Mouse (Mus musculus): ENCODE data around the gene Zeb2.
"Not testable (repeated sequence)": the region's sequence is repeated elsewhere in the genome, so short reads cannot be mapped to it uniquely, and the experiment has no call there.

Zeb2 gene

DNA sequence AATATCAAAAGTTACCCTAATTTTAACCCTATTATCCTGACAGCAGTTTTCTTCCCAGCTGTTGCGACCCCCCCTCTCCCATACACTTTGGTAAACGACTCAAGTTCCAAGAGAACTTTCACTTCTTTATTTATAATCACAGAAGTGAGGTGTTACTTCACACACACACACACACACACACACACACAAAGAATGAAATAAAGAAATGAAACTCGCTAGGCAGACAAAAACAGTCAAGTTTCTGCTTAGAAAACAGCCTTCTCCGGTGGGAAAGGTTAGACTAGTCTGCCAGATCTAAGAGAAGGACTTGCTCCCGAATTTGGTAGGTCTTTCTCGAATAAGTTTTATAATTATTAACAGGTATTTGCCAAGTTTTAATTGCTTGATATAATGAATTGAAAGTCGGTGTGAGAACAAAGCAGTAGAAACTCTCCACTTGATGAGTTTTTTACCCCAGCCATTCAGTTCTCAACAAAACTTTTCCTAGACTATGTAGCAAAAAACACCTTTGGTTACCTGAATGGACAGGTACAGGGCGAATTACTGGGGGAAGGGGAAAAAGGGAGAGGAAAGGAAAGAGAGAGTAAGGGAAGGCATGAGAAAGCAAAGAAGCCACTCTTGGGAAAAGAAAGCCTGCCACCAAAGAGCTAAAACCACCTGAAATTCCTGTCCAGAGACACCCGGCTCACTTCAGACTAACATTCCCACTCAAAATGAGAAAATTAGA is 5.0 kb downstream of the Zeb2 start:
- no peak for DNase-seq

DNA sequence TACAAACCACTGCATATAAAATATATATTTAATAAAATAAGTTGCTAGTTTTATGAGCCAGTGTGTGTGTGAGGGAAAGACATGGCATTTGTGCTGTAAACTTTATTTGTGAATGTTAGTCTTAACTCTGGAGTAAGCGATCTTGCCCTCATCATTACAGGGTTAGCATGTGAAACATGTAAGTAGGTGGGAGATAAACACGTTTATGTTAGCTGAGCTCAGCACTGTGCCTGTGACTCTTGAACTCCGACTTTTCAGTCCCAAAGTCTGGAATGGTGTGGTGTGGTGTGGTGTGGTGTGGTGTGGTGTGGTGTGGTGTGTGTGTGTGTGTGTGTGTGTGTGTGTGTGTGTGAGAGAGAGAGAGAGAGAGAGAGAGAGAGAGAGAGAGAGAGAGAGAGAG is 5.6 kb downstream of the Zeb2 start:
- DNase-seq: not testable (repeated sequence)

DNA sequence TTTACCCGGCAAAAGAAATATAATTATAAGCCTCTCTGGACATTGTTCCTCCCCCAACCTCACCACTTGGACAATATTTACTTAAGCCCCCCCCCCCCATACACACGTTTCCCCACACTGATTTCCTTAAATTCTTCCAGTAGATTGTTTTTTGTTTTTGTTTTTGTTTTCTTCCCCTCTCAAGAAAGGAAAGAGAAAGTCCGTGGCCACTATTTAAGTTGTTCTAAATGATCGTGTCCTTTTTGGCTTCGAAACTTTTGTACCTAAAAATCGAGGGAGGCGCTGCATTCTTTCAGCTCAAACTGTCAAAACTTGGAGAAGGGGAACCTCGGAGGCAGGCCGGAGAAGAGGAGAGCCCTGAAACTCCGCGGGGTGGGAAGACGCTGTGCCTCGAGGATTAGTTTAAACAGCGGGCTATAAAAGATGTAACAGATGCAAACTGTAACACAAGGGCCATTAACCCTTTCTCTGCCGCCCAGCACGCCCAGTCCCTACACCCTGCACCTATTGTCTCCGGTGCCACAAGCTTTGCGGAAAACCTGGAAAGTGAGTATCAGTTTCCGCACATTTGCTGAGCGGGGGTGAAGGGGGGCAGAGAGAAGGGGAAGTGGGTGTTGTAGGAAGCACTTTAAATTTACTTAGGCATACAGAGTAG is 6.3 kb downstream of the Zeb2 start:
- no peak for DNase-seq

DNA sequence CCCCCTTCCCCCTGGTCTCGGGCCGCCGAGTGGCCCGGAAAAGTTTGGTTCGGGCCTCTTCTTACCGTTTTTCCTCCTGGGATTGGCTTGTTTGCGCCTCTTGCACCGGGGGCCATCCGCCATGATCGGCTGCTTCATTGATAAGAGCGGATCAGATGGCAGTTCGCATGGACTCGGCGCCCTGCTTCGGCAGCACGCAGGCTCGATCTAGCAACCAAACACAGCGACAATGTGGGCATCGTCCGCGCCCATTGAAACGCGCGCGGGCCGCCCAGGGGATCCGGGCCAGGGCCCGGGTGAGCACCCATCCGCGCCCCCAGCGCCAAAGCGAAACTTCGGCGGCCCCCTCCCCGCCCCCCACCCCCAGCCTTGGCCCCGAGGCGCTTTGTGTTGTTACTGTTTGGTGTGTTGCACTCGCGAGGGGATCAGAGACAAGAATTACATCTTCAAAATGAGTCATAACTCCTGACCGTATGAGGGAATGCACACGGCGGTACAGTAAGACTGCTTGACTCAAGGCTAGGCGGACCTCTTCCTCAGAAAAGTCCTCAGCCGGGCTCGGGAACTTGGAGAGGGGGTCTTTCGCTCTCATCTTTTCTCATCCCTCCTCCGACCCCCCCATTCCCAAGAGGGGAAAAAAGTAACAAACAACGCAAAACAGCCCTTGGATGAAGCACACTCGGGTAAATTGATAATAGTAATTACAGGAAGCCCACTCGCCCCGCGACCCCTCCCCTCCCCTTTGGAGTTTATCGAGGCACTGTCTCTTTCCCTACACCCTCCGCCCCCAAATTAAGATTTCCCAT is 7.0 kb downstream of the Zeb2 start:
- no peak for DNase-seq

DNA sequence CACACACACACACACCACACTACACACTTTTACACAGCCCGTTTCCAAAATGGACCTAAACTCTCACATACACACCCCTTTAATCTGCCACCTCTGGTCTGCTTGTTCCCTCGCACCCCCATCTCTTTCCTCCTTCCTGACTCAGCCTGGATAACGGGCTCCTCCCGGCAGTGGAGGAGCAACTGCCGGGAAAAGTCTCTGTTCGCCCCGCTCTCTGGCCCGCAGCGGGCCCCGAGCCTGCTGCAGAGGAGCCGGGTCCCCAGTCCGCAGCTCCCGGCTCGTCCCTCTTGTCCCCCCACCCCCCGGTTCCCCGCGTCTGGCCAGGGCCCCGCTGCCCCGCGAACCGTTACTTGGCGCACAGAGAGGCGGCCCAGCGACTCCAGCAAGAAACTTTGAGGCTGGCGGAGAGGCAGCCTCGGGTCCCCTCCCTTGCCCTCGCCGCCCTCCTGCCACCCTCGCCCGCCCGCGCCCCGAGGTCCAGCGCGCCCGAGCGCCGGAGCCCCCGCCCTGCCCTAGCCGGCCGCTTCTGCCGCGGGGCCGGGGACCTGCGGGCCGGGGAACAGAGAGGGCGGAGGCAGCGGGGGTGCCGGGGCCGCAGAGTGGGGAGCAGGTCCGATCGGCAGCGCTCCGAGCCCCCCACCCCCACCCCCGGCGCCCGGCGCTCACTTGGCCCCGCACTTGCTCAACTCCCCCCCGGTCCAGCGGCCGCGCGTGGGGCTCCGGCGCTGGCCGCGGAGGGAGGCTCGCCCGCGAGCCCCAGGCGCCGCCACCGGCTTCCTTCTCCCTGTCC is 7.8 kb downstream of the Zeb2 start:
- DNase-seq: no peak

DNA sequence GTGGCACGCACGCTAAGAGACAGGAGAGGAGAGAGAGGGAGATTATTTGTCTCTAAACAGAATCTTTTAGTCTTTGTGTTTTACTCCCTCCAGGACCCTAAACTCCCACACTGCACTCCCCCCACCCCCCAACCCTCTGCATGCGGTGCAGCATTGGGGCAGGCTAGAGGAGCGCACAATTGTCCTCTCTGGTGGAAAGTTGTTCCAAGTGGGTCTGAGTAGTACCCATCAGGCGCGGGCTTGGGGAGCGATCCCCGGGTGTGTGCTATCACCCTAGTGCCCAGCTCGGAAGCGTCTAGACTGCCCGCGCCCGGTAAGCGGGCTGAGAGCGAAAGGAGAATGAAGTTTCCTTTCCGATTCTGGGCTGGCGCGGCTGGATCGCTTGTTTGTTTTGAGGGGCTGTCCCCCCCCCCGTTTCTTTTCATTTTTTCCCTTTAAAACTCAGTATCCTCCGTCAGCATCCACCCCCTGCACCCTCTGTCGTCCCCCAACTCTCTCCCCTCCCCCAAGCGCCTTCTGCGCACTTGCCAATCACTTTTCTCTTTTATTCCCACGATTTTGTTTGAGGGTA is 8.6 kb downstream of the Zeb2 start:
- DNase-seq: no peak

DNA sequence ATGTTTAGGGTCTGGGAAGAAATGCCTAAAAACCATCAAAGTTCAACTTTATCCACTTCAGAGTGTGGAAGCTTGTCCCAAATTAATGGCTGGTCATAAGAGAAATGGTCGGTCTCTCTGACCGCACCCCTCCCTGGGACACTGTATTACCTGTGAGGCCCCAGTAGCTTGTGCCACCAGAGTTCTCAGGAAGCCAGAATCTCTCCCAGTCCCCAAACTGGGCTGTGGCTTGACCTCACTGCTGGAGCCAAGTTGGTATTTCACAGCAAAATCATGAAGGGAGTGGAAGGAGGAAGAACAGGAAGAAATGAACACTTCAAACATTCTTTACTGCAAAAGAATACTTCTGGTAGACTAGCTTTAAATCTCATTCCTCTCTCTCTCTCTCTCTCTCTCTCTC is 9.6 kb downstream of the Zeb2 start:
- no peak for DNase-seq

DNA sequence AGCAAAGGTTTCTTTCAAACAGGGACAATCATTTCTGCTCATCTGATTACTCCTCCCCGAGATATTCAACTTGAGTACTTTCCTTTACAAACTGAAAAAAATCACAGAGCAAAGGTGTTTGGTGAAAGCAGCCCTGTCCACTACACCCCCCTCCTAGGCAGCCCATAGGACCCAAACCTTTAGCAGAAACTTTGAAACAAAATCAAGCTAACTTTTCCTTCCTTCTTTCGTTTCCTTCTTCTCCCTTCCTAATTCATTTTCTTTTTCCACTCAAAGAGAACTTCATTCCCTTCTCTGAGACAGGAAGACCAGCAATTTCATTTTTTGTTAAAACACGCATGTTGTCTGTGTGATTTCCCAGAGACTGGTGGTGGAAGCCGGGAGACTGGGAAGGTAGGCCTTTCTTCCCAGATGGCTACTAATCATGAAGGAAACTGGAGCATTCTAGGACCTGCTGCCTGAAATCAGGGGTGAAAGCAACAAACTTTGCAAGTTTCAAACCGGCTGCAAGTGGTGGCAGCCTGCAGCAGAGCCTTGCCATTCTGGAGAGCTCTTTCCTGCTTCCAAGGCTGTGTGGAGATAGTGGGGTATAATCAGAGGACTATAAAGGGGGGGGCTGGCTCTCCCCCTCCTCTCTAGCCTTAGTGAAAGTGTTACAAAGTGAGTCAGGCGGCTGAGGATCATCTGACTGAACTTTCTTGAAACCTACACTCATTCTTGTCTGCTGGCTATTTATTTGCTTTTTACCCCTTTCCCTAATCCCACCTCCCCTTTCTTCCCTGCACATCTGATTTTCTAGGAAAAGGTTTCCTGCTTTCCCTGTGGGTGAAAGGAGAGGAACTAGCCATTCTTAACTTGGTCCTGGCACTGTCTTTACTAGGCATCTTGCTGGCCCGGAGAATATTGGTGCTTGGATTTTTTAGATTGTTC is 11.0 kb downstream of the Zeb2 start:
- no peak for DNase-seq

DNA sequence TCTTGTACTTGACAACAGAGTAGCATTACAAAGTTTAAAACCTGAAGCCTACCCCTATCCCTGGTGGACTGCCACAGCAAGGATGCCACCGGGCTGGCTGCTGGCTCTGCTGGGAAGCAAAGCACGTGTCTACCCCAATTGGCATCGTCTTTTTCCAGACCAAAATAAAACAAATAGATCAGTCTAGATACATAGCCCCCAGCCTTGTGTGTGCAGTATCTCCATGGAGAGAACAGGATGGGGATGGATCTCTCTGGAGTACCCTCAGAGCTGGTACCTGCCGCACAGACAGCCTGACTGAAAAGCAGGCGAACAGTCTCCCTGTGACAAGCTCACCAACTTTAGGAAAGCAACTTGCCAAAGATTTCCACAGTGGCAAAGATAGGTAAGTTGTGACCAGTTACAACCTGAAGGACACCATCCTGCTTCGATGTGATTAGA is 11.9 kb downstream of the Zeb2 start:
- DNase-seq: no peak

DNA sequence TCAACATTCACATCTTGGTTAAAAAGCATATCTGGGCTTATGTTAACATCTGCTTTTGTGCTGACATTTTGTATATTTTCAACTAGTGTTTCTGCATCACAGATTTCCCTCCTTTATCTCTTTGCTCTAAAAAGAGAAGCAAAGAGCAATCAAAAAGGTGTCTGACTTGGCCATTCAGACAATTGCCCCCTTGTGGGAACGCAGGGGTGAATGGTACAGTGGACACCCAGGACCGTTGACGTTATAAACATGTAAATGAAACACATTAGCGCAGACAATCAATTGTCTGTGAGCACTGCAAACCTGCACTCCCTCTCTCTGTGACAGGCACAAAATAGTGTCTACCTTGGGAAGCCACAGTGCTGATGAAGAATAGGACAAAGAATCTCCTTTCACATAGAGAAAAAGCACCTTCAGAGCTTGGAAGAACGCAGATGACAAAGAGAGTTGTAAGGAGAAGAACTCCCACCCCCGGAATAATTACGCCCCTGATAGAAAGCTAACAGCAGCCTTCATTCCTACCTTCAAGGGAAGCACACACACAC is 12.6 kb downstream of the Zeb2 start:
- DNase-seq: no peak

DNA sequence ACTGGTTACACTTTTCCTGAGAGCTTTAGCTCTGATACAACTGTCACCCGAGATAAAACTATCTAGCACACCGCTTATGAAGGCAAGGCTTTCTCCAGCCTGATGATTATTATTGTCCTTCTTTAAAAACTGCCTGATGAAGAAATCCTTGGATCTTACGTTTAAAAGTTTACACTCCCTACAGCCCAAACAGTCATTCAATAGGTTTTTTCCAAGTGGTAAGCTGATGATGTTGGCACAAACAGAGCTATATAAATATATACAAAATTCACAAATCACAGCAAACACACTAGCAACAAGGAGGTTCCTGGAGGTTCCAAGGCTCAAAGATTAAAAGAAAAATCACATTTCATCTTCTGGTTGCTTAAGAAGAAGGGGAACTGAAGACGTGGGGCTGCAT is 13.1 kb downstream of the Zeb2 start:
- DNase-seq: no peak

DNA sequence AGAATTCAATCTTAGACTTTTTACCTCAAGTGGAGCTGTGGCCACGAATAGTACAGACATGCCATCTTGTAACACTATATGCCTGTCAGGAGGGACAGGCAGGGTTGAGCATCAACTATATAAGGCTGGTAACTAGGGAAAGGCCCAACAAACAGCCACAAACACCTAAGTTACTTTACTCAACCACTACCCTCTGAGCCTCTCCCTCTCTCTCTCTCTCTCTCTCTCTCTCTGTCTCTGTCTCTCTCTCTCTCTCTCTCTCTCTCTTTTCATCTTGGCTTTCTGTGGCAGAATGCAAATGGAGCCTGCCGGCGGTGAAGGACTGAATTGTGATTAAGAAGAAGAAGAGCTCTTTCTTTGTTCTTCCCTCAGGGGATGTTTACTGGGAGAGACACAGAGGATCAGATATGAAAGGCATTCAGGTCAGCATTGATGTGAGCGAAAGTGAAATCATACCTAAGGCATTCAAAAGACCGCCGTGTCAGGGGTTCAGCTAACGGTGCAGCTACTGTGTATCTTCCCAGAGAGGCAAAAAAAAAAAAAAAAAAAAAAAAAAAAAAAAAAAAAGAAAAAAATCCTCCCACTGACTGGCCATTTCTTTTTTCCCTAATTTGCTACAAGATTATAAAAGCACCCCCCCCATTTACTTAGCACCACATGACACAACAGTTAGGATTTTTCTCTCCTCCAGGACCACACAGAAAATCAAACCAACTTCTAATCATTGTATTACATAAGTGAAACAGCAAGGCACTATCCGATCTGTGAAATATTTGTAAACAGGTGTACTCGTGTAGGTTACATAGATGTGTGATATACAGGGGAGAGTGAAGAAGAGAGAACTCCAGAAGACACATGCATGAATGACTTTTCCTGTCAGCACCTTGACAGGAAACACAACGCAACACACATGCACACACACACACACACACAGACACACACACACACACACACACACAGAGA is 13.9 kb downstream of the Zeb2 start:
- DNase-seq: no peak

DNA sequence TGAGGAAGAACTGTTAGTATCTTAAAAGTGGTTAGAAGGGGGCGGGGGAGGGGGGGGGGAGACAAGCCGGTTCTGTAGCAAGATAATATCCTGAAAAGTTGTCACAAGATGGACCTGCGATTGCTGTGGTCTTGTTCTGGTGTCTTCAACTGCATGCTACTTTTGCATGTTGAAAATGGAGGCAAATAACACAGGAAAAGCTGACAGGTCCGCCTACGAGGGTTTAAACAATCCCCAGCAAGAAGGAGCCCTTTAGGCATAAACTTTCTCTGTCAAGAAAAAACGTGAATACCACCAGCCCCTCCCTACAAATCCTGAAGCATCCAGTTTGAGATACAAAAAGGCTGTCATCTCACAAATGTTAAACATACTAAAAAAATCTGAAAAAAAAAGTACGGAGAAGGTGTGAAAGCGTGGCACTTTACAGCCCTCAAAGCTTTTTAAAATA is 15.0 kb downstream of the Zeb2 start:
- no peak for DNase-seq

DNA sequence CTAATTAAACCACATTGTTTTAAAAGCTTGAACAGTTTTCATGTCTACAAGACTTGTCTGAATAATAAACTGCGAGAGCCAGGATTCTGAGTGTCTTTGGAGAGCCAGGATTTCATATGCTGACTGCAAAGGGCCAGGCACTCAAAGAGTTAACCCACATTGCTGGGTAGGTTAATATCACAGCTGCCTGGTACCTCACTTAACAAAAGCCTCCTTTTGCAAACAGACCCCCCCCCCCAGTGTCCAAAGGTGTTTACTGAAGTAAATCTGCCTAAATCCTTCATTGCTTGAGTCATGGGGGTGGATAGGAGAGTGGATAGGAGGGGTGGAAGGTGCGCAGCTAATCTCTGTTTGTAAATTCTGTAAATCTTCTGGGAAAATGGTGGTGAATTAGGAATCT is 15.6 kb downstream of the Zeb2 start:
- DNase-seq: no peak

DNA sequence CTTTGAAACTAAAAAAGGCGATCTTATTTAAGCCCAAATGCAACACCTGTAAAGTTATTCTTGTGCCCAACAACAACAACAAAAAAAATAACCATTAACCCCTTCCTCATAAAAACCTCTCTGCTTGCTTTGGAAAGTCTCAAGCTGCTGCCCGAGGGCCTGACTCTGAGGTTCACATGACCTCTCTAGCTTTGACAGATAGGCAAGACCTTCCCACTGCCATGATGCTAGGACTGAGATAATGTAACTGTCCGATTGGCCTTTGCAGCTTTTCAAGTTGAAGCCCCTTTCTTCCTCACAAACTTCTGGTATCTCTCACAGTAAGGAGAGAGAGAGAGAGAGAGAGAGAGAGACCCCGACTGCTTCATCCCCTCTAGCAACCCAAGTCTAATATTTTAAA is 16.2 kb downstream of the Zeb2 start:
- no peak for DNase-seq

DNA sequence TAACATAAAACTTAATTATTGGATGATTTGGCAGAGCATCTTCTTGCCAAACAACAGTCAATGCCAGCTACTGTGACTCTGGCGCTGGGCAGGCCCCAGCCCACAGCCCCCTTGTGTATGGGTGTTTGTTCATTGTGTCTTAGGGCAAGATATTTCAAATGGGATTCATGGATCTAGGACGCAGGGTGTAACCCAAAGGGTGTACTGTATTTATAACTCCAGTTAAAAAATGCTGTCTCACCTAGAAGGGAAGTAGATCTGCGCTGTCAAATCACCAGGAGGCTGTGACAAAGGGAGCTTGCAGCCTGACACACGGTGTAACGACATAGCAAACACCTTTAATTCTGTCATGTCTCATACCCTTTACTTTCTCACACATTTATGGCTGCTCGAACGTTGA is 16.6 kb downstream of the Zeb2 start:
- DNase-seq: no peak

DNA sequence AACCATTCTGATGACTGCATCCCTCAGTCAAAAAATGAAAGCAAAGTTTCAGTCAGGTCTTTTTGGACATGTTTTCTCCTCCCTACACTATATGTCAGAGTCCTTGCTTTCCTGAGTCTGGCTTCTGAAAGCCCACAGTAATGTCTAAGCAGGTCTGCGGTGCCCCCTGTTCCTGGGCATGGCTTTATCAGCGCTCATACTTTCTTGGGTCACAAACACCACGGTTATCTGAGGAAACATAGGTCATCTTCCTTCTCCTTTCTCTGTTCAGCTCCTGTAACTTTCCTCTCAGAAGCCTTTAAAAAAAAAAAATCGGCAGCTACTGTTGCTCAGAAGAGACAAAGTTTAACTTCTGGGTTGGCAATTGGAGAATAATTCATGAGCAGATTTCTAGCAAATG is 17.2 kb downstream of the Zeb2 start:
- no peak for DNase-seq

DNA sequence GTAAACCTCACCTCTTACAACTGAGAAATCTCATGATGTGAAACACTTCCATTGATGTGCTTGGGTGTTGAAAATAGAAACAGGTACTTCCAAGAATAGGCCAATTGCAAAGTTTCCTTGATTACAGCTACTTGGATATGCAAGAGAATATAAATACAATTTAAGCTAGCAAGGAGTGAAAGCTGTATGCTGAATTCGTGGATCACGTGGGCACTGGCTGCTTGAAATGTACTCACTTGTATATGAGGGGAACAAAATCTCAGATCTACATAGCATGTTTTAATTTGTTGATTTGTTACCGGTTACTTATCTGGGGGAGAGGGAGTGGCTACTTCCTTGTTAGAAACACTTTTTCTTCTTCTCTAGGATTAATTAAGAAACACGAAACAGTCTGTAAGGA is 18.1 kb downstream of the Zeb2 start:
- no peak for DNase-seq

DNA sequence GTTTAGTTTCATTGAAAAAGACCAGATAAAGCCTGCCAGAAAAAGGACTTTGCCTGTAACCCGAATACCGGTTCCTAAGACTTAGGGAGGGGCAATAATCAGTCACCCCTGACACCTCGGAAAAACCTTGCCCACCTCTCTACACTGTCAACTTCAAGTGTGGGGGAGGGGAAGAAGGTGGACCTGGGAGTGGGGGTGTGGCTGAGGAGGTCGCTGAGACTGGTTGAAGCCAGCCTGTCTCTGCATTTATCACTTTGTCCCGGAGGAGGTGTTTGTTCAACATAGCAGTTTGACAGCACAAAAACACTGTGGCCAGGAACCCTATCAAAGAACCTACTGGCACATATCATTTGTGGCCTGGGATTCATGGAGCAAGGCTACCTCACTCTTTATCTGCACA is 19.2 kb downstream of the Zeb2 start:
- no peak for DNase-seq

DNA sequence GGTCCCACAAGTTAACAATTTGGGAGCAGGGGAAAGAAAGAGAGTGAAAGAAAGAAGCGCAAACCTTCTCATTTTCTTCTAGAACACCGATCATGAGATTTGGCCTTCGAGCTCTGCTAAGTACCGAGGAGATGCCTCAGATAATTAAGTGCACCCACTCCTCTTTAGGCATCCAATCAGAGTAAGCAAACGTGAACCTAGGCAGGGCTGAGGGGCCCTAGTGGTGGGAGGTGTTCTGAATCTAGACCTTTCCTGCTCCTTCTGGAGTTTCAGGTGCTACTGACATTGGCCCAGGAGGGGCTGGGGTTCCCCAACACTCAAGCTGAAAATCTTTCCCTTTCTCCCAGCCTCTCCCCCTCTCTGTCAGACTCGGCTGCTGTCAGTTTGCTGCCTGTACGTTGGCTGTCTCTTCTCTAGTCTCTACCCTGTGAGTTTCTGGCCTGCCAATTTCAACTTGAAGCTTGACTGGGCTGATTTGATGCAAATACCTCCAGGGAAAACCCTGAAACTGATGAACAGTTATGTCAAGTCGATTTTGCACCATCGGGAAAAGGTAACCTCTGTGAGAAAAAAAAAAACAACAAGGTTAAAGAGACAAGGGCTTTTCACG is 20.5 kb downstream of the Zeb2 start:
- no peak for DNase-seq
